Mouse (Mus musculus): ENCODE results near the gene Dnaaf5. TPM values are rescaled to one million over a fixed set of nuclear protein-coding genes. Genes with fewer than 3 reads are reported as not detected.

Gene Dnaaf5
- total RNA-seq, 2 experiments from 2014 or later = 8.0 to 8.4 TPM

DNA sequence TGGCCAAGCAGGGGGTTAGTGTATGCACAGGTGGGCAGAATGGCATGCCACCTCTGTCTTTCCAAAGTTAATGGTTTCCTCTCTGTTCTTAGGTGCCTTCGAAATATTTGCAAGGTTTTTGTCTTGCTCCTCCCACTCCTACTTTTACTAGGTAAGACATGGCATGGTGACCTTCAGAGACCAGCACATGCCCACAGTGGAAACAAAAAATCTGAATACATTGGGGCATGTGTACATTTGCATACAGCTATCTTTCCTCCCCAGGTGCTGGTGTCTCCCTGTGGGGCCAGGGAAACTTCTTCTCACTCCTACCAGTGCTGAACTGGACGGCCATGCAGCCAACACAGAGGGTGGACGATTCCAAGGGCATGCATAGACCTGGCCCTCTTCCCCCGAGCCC, 84.4 kb downstream of the Dnaaf5 start:
- no peak for DNase-seq

Other genes starting within 250 kb of the Dnaaf5 start
- gene Pdgfa, start 152.9 kb upstream of the Dnaaf5 start, total RNA-seq (2021) = 10 to 100 TPM; 36.1 to 40.8 TPM
- gene Prkar1b, start 222 bp upstream of the Dnaaf5 start, total RNA-seq (2021) = 100 to 1,000 TPM; 397 to 416 TPM
- 10 to 100 TPM; 78.6 to 82.1 TPM for gene Sun1, start 50.4 kb downstream of the Dnaaf5 start, total RNA-seq (2021)
- 10 to 100 TPM; 52.6 to 55.3 TPM for gene Get4, start 102.1 kb downstream of the Dnaaf5 start, total RNA-seq (2021)
- 100 to 1,000 TPM; 179 to 185 TPM for gene Adap1, start 175.4 kb downstream of the Dnaaf5 start, total RNA-seq (2021)
- gene Cox19, start 201.2 kb downstream of the Dnaaf5 start, total RNA-seq (2021) = 10 to 100 TPM; 68.6 to 76.3 TPM
- gene Cyp2w1, start 202.4 kb downstream of the Dnaaf5 start, total RNA-seq (2021) = not detected
- 10 to 100 TPM; 11.0 to 13.1 TPM for gene Gpr146, start 227.5 kb downstream of the Dnaaf5 start, total RNA-seq (2021)